In the genomic region with DNA sequence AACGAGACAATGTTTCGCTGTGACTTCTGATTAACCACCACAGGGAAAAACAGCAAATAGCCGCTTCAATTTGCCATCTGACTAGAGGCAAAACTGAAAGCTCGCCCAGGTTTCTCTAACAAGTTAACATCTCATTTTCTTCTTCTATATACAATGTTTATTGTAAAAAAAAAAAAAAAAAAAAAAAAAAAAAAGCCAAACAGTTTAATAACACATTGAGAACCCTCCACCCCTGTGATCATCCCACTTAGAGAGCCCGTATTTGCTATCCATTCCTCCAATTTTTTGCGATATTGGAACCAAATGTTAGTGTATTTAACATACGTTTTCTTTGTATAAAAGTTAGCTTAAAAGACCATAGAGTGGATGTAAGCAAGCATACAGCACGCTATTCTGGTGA, we compare ENCODE assay signal across 11 mouse cellular contexts. TPM values are rescaled to one million over a fixed set of nuclear protein-coding genes. Genes with fewer than 3 reads are reported as not detected.
DNase-seq lines count a peak whose midpoint lies in the region; ATAC-seq and TF ChIP-seq lines count a peak whose summit lies in the region.
"Had no signal": no experiment of that assay in that cellular context is flagged by ENCODE, and none has a peak within 500 bp of the region (broad histone marks: within the 10 kb centered on the region; RNA-seq: fewer than 3 reads in every experiment).

No protein-coding gene starts in this region.

- H3K9ac ChIP-seq in heart, embryonic 15.5 days = no peak overlapping the region
- H3K9ac ChIP-seq in forebrain, embryonic 16.5 days (replicated peaks; ENCODE audit: low read depth, low read length) = no peak overlapping the region; the same call in 1 of the 2 replicates
- peak overlapping the region; percentile 37; the same call in 1 of the 2 replicates for H3K9ac ChIP-seq in midbrain, embryonic 13.5 days (replicated peaks)
- no peak overlapping the region for H3K9ac ChIP-seq in stomach, postnatal 0 days (ENCODE audit: low read length)

- no peak overlapping the region for H3K4me3 ChIP-seq in heart, embryonic 15.5 days
- H3K4me3 ChIP-seq in heart, embryonic 10.5 days = no peak overlapping the region
- H3K4me3 ChIP-seq in E14TG2a.4 (replicated peaks; ENCODE audit: low read length) = peak overlapping the region; percentile 88; the same call in 1 of the 2 replicates
- H3K4me3 ChIP-seq in forebrain, embryonic 16.5 days (replicated peaks; ENCODE audit: low read length) = peak overlapping the region; percentile 23
- H3K4me3 ChIP-seq in midbrain, embryonic 13.5 days (replicated peaks) = peak overlapping the region; percentile 82
- no peak overlapping the region for H3K4me3 ChIP-seq in stomach, postnatal 0 days (ENCODE audit: low read depth, low read length)

- H3K27me3 ChIP-seq in heart, embryonic 15.5 days = peaks cover 4% of the 10 kb centered on the region; the same call in 1 of the 2 replicates
- peaks cover 32% of the 10 kb centered on the region for H3K27me3 ChIP-seq in heart, embryonic 10.5 days (ENCODE audit: insufficient read depth, poor library complexity, severe bottlenecking)
- no peaks in the 10 kb centered on the region for H3K27me3 ChIP-seq in E14TG2a.4 (ENCODE audit: insufficient read depth, low read length)
- H3K27me3 ChIP-seq in forebrain, embryonic 16.5 days (replicated peaks; ENCODE audit: control insufficient read depth, insufficient read depth, low read length) = no peaks in the 10 kb centered on the region
- H3K27me3 ChIP-seq in midbrain, embryonic 13.5 days = no peaks in the 10 kb centered on the region
- no peaks in the 10 kb centered on the region for H3K27me3 ChIP-seq in stomach, postnatal 0 days (ENCODE audit: control insufficient read depth, insufficient read depth, low read length)

- no peak for TF ChIP-seq CTCF in E14TG2a.4 (conservative IDR thresholded peaks at IDR 0.05; ENCODE audit: low read length)
- no peak for TF ChIP-seq CTCF in stomach, postnatal 0 days (IDR thresholded peaks at IDR 0.05; ENCODE audit: low read depth)

- no peak for TF ChIP-seq EP300 in stomach, postnatal 0 days (optimal IDR thresholded peaks at IDR 0.05)

- H3K4me1 ChIP-seq in heart, embryonic 15.5 days (replicated peaks) = peaks cover 9% of the 10 kb centered on the region
- peaks cover 14% of the 10 kb centered on the region for H3K4me1 ChIP-seq in heart, embryonic 10.5 days
- peaks cover 52% of the 10 kb centered on the region for H3K4me1 ChIP-seq in E14TG2a.4 (replicated peaks; ENCODE audit: low read depth, low read length)
- peaks cover 10% of the 10 kb centered on the region for H3K4me1 ChIP-seq in forebrain, embryonic 16.5 days (replicated peaks; ENCODE audit: control insufficient read depth, insufficient read depth, low read length)
- peaks cover 14% of the 10 kb centered on the region for H3K4me1 ChIP-seq in midbrain, embryonic 13.5 days (replicated peaks)
- peaks cover 3% of the 10 kb centered on the region for H3K4me1 ChIP-seq in stomach, postnatal 0 days (replicated peaks; ENCODE audit: control insufficient read depth, insufficient read depth)

- H3K27ac ChIP-seq in heart, embryonic 15.5 days = no peak overlapping the region
- no peak overlapping the region for H3K27ac ChIP-seq in heart, embryonic 10.5 days
- H3K27ac ChIP-seq in forebrain, embryonic 16.5 days (ENCODE audit: low read length) = no peak overlapping the region
- H3K27ac ChIP-seq in midbrain, embryonic 13.5 days = no peak overlapping the region
- H3K27ac ChIP-seq in stomach, postnatal 0 days (replicated peaks) = no peak overlapping the region
- H3K27ac ChIP-seq: macrophage had no signal

- 93% methylated on average over 8 of the region's 8 CpGs for WGBS in heart, embryonic 15.5 days
- 85% methylated on average over 8 of the region's 8 CpGs for WGBS in heart, embryonic 10.5 days
- WGBS in forebrain, embryonic 16.5 days = 72% methylated on average over 8 of the region's 8 CpGs
- WGBS in midbrain, embryonic 13.5 days = 87% methylated on average over 8 of the region's 8 CpGs
- 91% methylated on average over 8 of the region's 8 CpGs for WGBS in stomach, postnatal 0 days

- H3K4me2 ChIP-seq in heart, embryonic 15.5 days = peak overlapping the region; percentile 93; the same call in 1 of the 2 replicates
- H3K4me2 ChIP-seq in forebrain, embryonic 16.5 days (ENCODE audit: low read length) = peak overlapping the region; percentile 82
- peak overlapping the region; percentile 80 for H3K4me2 ChIP-seq in midbrain, embryonic 13.5 days (replicated peaks)
- H3K4me2 ChIP-seq in stomach, postnatal 0 days (replicated peaks; ENCODE audit: low read depth) = no peak overlapping the region

- H3K9me3 ChIP-seq in heart, embryonic 15.5 days (replicated peaks) = no peaks in the 10 kb centered on the region
- no peaks in the 10 kb centered on the region for H3K9me3 ChIP-seq in heart, embryonic 10.5 days
- no peaks in the 10 kb centered on the region for H3K9me3 ChIP-seq in E14TG2a.4 (ENCODE audit: low read length)
- no peaks in the 10 kb centered on the region for H3K9me3 ChIP-seq in forebrain, embryonic 16.5 days (ENCODE audit: control insufficient read depth, low read length)
- H3K9me3 ChIP-seq in midbrain, embryonic 13.5 days = no peaks in the 10 kb centered on the region
- no peaks in the 10 kb centered on the region for H3K9me3 ChIP-seq in stomach, postnatal 0 days (ENCODE audit: control insufficient read depth, low read length)

- no peak for ATAC-seq in heart, embryonic 15.5 days (replicated peaks; ENCODE audit: insufficient number of reproducible peaks, insufficient read depth, low FRiP score, low read depth)
- no peak for ATAC-seq in forebrain, embryonic 16.5 days
- ATAC-seq in midbrain, embryonic 13.5 days = no peak
- no peak for ATAC-seq in stomach, postnatal 0 days (ENCODE audit: low FRiP score, low TSS enrichment)

- H3K36me3 ChIP-seq in heart, embryonic 15.5 days = no peaks in the 10 kb centered on the region
- H3K36me3 ChIP-seq in heart, embryonic 10.5 days = no peaks in the 10 kb centered on the region
- H3K36me3 ChIP-seq in E14TG2a.4 (ENCODE audit: insufficient read depth, low read length) = peaks cover 41% of the 10 kb centered on the region
- H3K36me3 ChIP-seq in forebrain, embryonic 16.5 days (ENCODE audit: control insufficient read depth, insufficient read depth) = peaks cover 7% of the 10 kb centered on the region; the same call in 1 of the 2 replicates
- H3K36me3 ChIP-seq in midbrain, embryonic 13.5 days = peaks cover 21% of the 10 kb centered on the region
- H3K36me3 ChIP-seq in stomach, postnatal 0 days (ENCODE audit: control insufficient read depth, insufficient read depth, low read length) = no peaks in the 10 kb centered on the region

- DNase-seq in heart, embryonic 10.5 days (ENCODE audit: low spot score) = no peak
- DNase-seq in stomach, postnatal 0 days (ENCODE audit: low spot score) = no peak
- no peak for DNase-seq in kidney, postnatal 10 days
- DNase-seq in thymus, postnatal 36 days = no peak
- DNase-seq: cerebellum, adult 8-10 months; gastrocnemius, postnatal 10 days had no signal

RNA-seq across cellular contexts. Expression of a gene that starts 2.0 kb away (rescaled TPM):
- polyA plus RNA-seq in heart, embryonic 15.5 days (2015; fragmentation: Nextera tagmentation; extraction: Ambion mirVana) = 17.1 and 22.1 TPM in 2 replicates
- 11.6 and 15.0 TPM in 2 replicates for polyA plus RNA-seq in heart, embryonic 10.5 days (2016; fragmentation: Nextera tagmentation; extraction: Ambion mirVana)
- 79.5 and 86.3 TPM in 2 replicates for polyA plus RNA-seq in forebrain, embryonic 16.5 days (2015; fragmentation: Nextera tagmentation; extraction: Ambion mirVana)
- polyA plus RNA-seq in midbrain, embryonic 13.5 days (2015; fragmentation: Nextera tagmentation; extraction: Ambion mirVana) = 52.8 and 65.6 TPM in 2 replicates
- polyA plus RNA-seq in stomach, postnatal 0 days (2015; fragmentation: Nextera tagmentation; extraction: Ambion mirVana) = 17.8 and 18.6 TPM in 2 replicates

RNA-seq across cellular contexts. Expression of a gene that starts 13.9 kb away (rescaled TPM):
- 2,445 and 2,567 TPM in 2 replicates for polyA plus RNA-seq in heart, embryonic 15.5 days (2015; fragmentation: Nextera tagmentation; extraction: Ambion mirVana)
- 2,741 and 3,131 TPM in 2 replicates for polyA plus RNA-seq in heart, embryonic 10.5 days (2016; fragmentation: Nextera tagmentation; extraction: Ambion mirVana)
- 4,671 and 4,745 TPM in 2 replicates for polyA plus RNA-seq in forebrain, embryonic 16.5 days (2015; fragmentation: Nextera tagmentation; extraction: Ambion mirVana)
- polyA plus RNA-seq in midbrain, embryonic 13.5 days (2015; fragmentation: Nextera tagmentation; extraction: Ambion mirVana) = 4,691 and 4,901 TPM in 2 replicates
- polyA plus RNA-seq in stomach, postnatal 0 days (2015; fragmentation: Nextera tagmentation; extraction: Ambion mirVana) = 1,850 and 1,934 TPM in 2 replicates

RNA-seq across cellular contexts. Expression of a gene that starts 37.2 kb away (rescaled TPM):
- 4.2 and 6.4 TPM in 2 replicates for polyA plus RNA-seq in heart, embryonic 15.5 days (2015; fragmentation: Nextera tagmentation; extraction: Ambion mirVana)
- 4.2 and 5.9 TPM in 2 replicates for polyA plus RNA-seq in heart, embryonic 10.5 days (2016; fragmentation: Nextera tagmentation; extraction: Ambion mirVana)
- polyA plus RNA-seq in forebrain, embryonic 16.5 days (2015; fragmentation: Nextera tagmentation; extraction: Ambion mirVana) = 19.1 and 27.2 TPM in 2 replicates
- polyA plus RNA-seq in midbrain, embryonic 13.5 days (2015; fragmentation: Nextera tagmentation; extraction: Ambion mirVana) = 20.7 TPM in 2 replicates
- polyA plus RNA-seq in stomach, postnatal 0 days (2015; fragmentation: Nextera tagmentation; extraction: Ambion mirVana) = 9.6 and 11.0 TPM in 2 replicates

Comparison
In these comparisons a context has a peak if more than half of its experiments do, and no peak if none do; other contexts are left out.
1. H3K4me3 ChIP-seq: peak in E14TG2a.4 (single experiment), forebrain, embryonic 16.5 days (single experiment) and midbrain, embryonic 13.5 days (single experiment); none in heart, embryonic 15.5 days (single experiment), heart, embryonic 10.5 days (single experiment) and stomach, postnatal 0 days (single experiment).